Mouse (Mus musculus): ENCODE measurements around the gene Phc1.

- TF ChIP-seq CTCF (IDR thresholded peaks at IDR 0.05; ENCODE audit: low read depth, low read length) (no peak), POLR2A (IDR thresholded peaks at IDR 0.05; ENCODE audit: borderline replicate concordance, low read depth, low read length) (no peak)
Measured at GRCm38 (mm10) chr6:122303526-122303925, 36.8 kb downstream of the Phc1 start.
